Mouse (Mus musculus): Measurements from ENCODE around the gene Rufy1. TPM values are rescaled to one million over a fixed set of nuclear protein-coding genes. Genes with fewer than 3 reads are reported as not detected.

Gene Rufy1
- polyA plus RNA-seq, 1 experiment from 2014 or later: 29.3 TPM

GRCm38 (mm10) chr11:50389616-50390015, 41.3 kb downstream of the Rufy1 start:
- H3K4me1 ChIP-seq (replicated peaks): no peaks in the 10 kb centered on the region
- no peak overlapping the region for H3K9ac ChIP-seq
- H3K4me3 ChIP-seq: no peak overlapping the region
- no peaks in the 10 kb centered on the region for H3K9me3 ChIP-seq
- no peak overlapping the region for H3K4me2 ChIP-seq
- 71% methylated on average over 5 of the region's 5 CpGs for WGBS
- peaks cover 81% of the 10 kb centered on the region for H3K36me3 ChIP-seq
- no peak overlapping the region for H3K27ac ChIP-seq (replicated peaks)
- H3K27me3 ChIP-seq: no peaks in the 10 kb centered on the region
- peak; percentile 32; the same call in 1 of the 2 replicates for ATAC-seq (ENCODE audit: low FRiP score, low read depth)

- Histone ChIP-seq H3K4me3 (no peak overlapping the region), H3K27me3 (no peaks in the 10 kb centered on the region), H3K9me3 (no peaks in the 10 kb centered on the region), H3K4me1 (replicated peaks) (no peaks in the 10 kb centered on the region), H3K4me2 (no peak overlapping the region), H3K27ac (replicated peaks) (no peak overlapping the region), H3K9ac (no peak overlapping the region), H3K36me3 (peaks cover 78% of the 10 kb centered on the region)
- 80% methylated on average over 3 of the region's 3 CpGs for WGBS
- ATAC-seq (ENCODE audit: low FRiP score, low read depth): no peak
These were observed 41.9 kb downstream of the Rufy1 start for GRCm38 (mm10) chr11:50389011-50389410.

- Histone ChIP-seq H3K36me3 (peaks cover 76% of the 10 kb centered on the region), H3K4me2 (no peak overlapping the region), H3K9ac (no peak overlapping the region), H3K4me1 (replicated peaks) (no peaks in the 10 kb centered on the region), H3K27ac (replicated peaks) (no peak overlapping the region), H3K27me3 (no peaks in the 10 kb centered on the region), H3K9me3 (no peaks in the 10 kb centered on the region), H3K4me3 (no peak overlapping the region)
- 95% methylated on average over 3 of the region's 3 CpGs for WGBS
- ATAC-seq (ENCODE audit: low FRiP score, low read depth): no peak
These were observed 42.6 kb downstream of the Rufy1 start for GRCm38 (mm10) chr11:50388217-50388929.

- Histone ChIP-seq H3K9me3 (no peaks in the 10 kb centered on the region), H3K4me2 (no peak overlapping the region), H3K9ac (no peak overlapping the region), H3K27ac (replicated peaks) (no peak overlapping the region), H3K36me3 (peaks cover 76% of the 10 kb centered on the region), H3K4me1 (replicated peaks) (no peaks in the 10 kb centered on the region), H3K4me3 (no peak overlapping the region), H3K27me3 (no peaks in the 10 kb centered on the region)
- 88% methylated on average over 4 of the region's 4 CpGs for WGBS
- no peak for ATAC-seq (ENCODE audit: low FRiP score, low read depth)
These were observed 43.2 kb downstream of the Rufy1 start for GRCm38 (mm10) chr11:50387697-50388096.

GRCm38 (mm10) chr11:50387167-50387679, 43.7 kb downstream of the Rufy1 start:
- H3K27ac ChIP-seq (replicated peaks): no peak overlapping the region
- H3K4me1 ChIP-seq (replicated peaks): no peaks in the 10 kb centered on the region
- H3K4me2 ChIP-seq: no peak overlapping the region
- no peak for ATAC-seq (ENCODE audit: low FRiP score, low read depth)
- H3K27me3 ChIP-seq: no peaks in the 10 kb centered on the region
- no peaks in the 10 kb centered on the region for H3K9me3 ChIP-seq
- no peak overlapping the region for H3K9ac ChIP-seq
- H3K4me3 ChIP-seq: no peak overlapping the region
- 74% methylated on average over 3 of the region's 3 CpGs for WGBS
- H3K36me3 ChIP-seq: peaks cover 76% of the 10 kb centered on the region

GRCm38 (mm10) chr11:50381311-50381710, 49.6 kb downstream of the Rufy1 start:
- Histone ChIP-seq H3K9me3 (no peaks in the 10 kb centered on the region), H3K4me1 (replicated peaks) (peaks cover 30% of the 10 kb centered on the region), H3K9ac (no peak overlapping the region), H3K27ac (replicated peaks) (no peak overlapping the region), H3K4me3 (peak overlapping the region; percentile 30), H3K36me3 (peaks cover 37% of the 10 kb centered on the region), H3K27me3 (no peaks in the 10 kb centered on the region), H3K4me2 (peak overlapping the region; percentile 56)
- WGBS: 13% methylated on average over 4 of the region's 4 CpGs
- no peak for ATAC-seq (ENCODE audit: low FRiP score, low read depth)

- ATAC-seq (ENCODE audit: low FRiP score, low read depth): no peak
- Histone ChIP-seq H3K4me2 (peak overlapping the region; percentile 90), H3K9me3 (no peaks in the 10 kb centered on the region), H3K9ac (peak overlapping the region; percentile 100), H3K27ac (replicated peaks) (no peak overlapping the region), H3K36me3 (peaks cover 24% of the 10 kb centered on the region), H3K4me3 (peak overlapping the region; percentile 98), H3K27me3 (no peaks in the 10 kb centered on the region), H3K4me1 (replicated peaks) (peaks cover 34% of the 10 kb centered on the region)
- WGBS: 64% methylated on average over 12 of the region's 12 CpGs
These were observed 51.7 kb downstream of the Rufy1 start for GRCm38 (mm10) chr11:50379023-50379752.

- H3K27ac ChIP-seq (replicated peaks): peak overlapping the region; percentile 99
- H3K27me3 ChIP-seq: no peaks in the 10 kb centered on the region
- under 1% methylated on average over 61 of the region's 71 CpGs for WGBS
- peaks cover 34% of the 10 kb centered on the region for H3K4me1 ChIP-seq (replicated peaks)
- H3K9ac ChIP-seq: peak overlapping the region; percentile 100
- ATAC-seq (ENCODE audit: low FRiP score, low read depth): peak; percentile 79
- peak overlapping the region; percentile 90 for H3K4me2 ChIP-seq
- H3K36me3 ChIP-seq: peaks cover 18% of the 10 kb centered on the region
- no peaks in the 10 kb centered on the region for H3K9me3 ChIP-seq
- H3K4me3 ChIP-seq: peak overlapping the region; percentile 98
These were observed 52.8 kb downstream of the Rufy1 start for GRCm38 (mm10) chr11:50377892-50378684.

- Histone ChIP-seq H3K4me3 (peak within 1 kb of the TSS; percentile 98), H3K36me3 (peaks cover 10% of the 10 kb centered on the region), H3K9me3 (no peaks in the 10 kb centered on the region), H3K9ac (peak within 1 kb of the TSS; percentile 100), H3K27ac (replicated peaks) (peak within 1 kb of the TSS; percentile 99), H3K4me2 (peak within 1 kb of the TSS; percentile 90), H3K4me1 (replicated peaks) (peaks cover 34% of the 10 kb centered on the region), H3K27me3 (no peaks in the 10 kb centered on the region)
- ATAC-seq (ENCODE audit: low FRiP score, low read depth): peak; percentile 95
- under 1% methylated on average over 75 of the region's 76 CpGs for WGBS
These were observed 53.7 kb downstream of the Rufy1 start, which contains the start of gene Hnrnph1 for GRCm38 (mm10) chr11:50376911-50377891. Hnrnph1 (plus strand) TSS chr11:50376990.

- 27% methylated on average over 10 of the region's 10 CpGs for WGBS
- Histone ChIP-seq H3K9me3 (no peaks in the 10 kb centered on the region), H3K36me3 (peaks cover 7% of the 10 kb centered on the region), H3K4me1 (replicated peaks) (peaks cover 35% of the 10 kb centered on the region), H3K4me3 (peak overlapping the region; percentile 98), H3K27me3 (no peaks in the 10 kb centered on the region), H3K27ac (replicated peaks) (peak overlapping the region; percentile 99), H3K9ac (peak overlapping the region; percentile 79), H3K4me2 (peak overlapping the region; percentile 78)
- no peak for ATAC-seq (ENCODE audit: low FRiP score, low read depth)
These were observed 54.7 kb downstream of the Rufy1 start for GRCm38 (mm10) chr11:50376156-50376790.

Measured in hindbrain, embryonic 15.5 days (tissue).